Comparison of ENCODE assay signal across 7 mouse cellular contexts in the genomic region with DNA sequence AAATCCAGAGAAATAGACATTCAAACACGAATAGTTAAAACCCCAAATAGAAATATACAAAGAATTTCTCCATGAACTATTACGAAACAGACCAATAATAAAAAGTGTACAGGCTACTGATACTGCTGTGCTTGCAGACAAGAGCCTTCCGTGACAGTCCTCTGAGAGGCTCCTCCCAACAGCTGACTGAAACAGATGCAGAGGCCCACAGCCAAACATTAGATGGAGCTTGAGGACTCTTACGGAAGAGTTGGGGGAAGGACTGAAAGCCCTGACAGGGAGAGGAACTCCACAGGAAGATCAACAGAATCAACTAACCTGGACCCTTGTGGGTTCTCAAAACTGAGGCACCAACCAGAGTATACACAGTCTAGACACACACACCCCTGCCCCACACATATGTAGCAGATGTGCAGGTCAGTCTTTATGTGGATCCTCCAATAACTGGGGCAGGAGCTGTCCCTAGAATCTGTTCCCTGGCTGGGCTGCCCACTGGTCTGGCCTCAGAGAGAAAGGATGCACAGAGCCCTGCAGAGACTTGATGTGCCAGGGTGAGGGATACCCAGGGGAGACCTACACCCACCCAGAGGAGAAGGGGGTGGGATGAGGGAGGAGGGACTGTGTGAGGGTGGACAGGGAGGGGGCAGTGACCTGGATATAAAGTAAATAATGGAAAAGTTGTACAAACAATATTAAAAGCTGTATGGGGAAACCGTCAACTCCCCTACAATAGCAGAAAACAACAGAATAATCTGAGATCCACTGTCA. TPM values are rescaled to one million over a fixed set of nuclear protein-coding genes. Genes with fewer than 3 reads are reported as not detected.
A peak's percentile ranks its signal among the peaks of the same experiment; 100 is the strongest.
DNase-seq lines count a peak whose midpoint lies in the region; ATAC-seq and TF ChIP-seq lines count a peak whose summit lies in the region.

No protein-coding gene starts in this region.

- H3K36me3 ChIP-seq in intestine, embryonic 15.5 days = no peaks in the 10 kb centered on the region
- peaks cover 6% of the 10 kb centered on the region; the same call in 1 of the 2 replicates for H3K36me3 ChIP-seq in intestine, postnatal 0 days (ENCODE audit: control insufficient read depth, insufficient read depth)
- H3K36me3 ChIP-seq in midbrain, embryonic 15.5 days (replicated peaks) = no peaks in the 10 kb centered on the region
- H3K36me3 ChIP-seq in midbrain, embryonic 14.5 days (ENCODE audit: control insufficient read depth, insufficient read depth, low read length) = 0 out of 2 replicates have a peak, but pooled peaks cover 3% of the 10 kb centered on the region
- H3K36me3 ChIP-seq in stomach, postnatal 0 days (ENCODE audit: control insufficient read depth, insufficient read depth, low read length) = no peaks in the 10 kb centered on the region

- H3K4me1 ChIP-seq in intestine, embryonic 15.5 days (replicated peaks) = no peaks in the 10 kb centered on the region
- H3K4me1 ChIP-seq in intestine, postnatal 0 days (replicated peaks; ENCODE audit: control insufficient read depth, insufficient read depth, low read length) = no peaks in the 10 kb centered on the region; the same call in 1 of the 2 replicates
- H3K4me1 ChIP-seq in midbrain, embryonic 15.5 days = no peaks in the 10 kb centered on the region
- H3K4me1 ChIP-seq in midbrain, embryonic 14.5 days (ENCODE audit: control insufficient read depth, insufficient read depth, low read length) = no peaks in the 10 kb centered on the region
- H3K4me1 ChIP-seq in stomach, postnatal 0 days (replicated peaks; ENCODE audit: control insufficient read depth, insufficient read depth) = no peaks in the 10 kb centered on the region

- no peaks in the 10 kb centered on the region for H3K27me3 ChIP-seq in intestine, embryonic 15.5 days (replicated peaks)
- H3K27me3 ChIP-seq in intestine, postnatal 0 days (replicated peaks; ENCODE audit: control insufficient read depth, insufficient read depth, low read length) = no peaks in the 10 kb centered on the region
- H3K27me3 ChIP-seq in midbrain, embryonic 15.5 days (replicated peaks) = no peaks in the 10 kb centered on the region
- no peaks in the 10 kb centered on the region for H3K27me3 ChIP-seq in midbrain, embryonic 14.5 days (ENCODE audit: control insufficient read depth, insufficient read depth, low read length)
- no peaks in the 10 kb centered on the region for H3K27me3 ChIP-seq in stomach, postnatal 0 days (ENCODE audit: control insufficient read depth, insufficient read depth, low read length)

- intact Hi-C loops in heart, postnatal 10 days (cut with DNase I) = no loop called here

- no peak for DNase-seq in midbrain, embryonic 14.5 days
- DNase-seq in heart, postnatal 10 days = peak; percentile 50 to 53
- no peak for DNase-seq in stomach, postnatal 0 days (ENCODE audit: low spot score)
- no peak for DNase-seq in thymus, postnatal 4 days

- no peak for TF ChIP-seq CTCF in intestine, postnatal 0 days (IDR thresholded peaks at IDR 0.05; ENCODE audit: low read depth)
- TF ChIP-seq CTCF in stomach, postnatal 0 days (IDR thresholded peaks at IDR 0.05; ENCODE audit: low read depth) = no peak

- peak; percentile 49; the same call in 1 of the 2 replicates for ATAC-seq in intestine, embryonic 15.5 days
- ATAC-seq in intestine, postnatal 0 days = no peak; the same call in 1 of the 2 replicates
- 0 out of 2 replicates have a peak, but pooled peaks have one; percentile 29 for ATAC-seq in midbrain, embryonic 15.5 days (replicated peaks)
- no peak for ATAC-seq in midbrain, embryonic 14.5 days (ENCODE audit: low FRiP score, low TSS enrichment)
- ATAC-seq in stomach, postnatal 0 days (ENCODE audit: low FRiP score, low TSS enrichment) = peak; percentile 53

- no peak overlapping the region for H3K27ac ChIP-seq in intestine, embryonic 15.5 days
- no peak overlapping the region for H3K27ac ChIP-seq in intestine, postnatal 0 days (ENCODE audit: low read depth, low read length)
- H3K27ac ChIP-seq in midbrain, embryonic 15.5 days = no peak overlapping the region
- H3K27ac ChIP-seq in midbrain, embryonic 14.5 days (replicated peaks; ENCODE audit: low read depth, low read length) = no peak overlapping the region
- H3K27ac ChIP-seq in stomach, postnatal 0 days (replicated peaks) = no peak overlapping the region

- H3K4me2 ChIP-seq in intestine, embryonic 15.5 days (replicated peaks) = no peak overlapping the region
- H3K4me2 ChIP-seq in intestine, postnatal 0 days (replicated peaks; ENCODE audit: low read depth) = no peak overlapping the region
- no peak overlapping the region for H3K4me2 ChIP-seq in midbrain, embryonic 15.5 days
- H3K4me2 ChIP-seq in midbrain, embryonic 14.5 days (ENCODE audit: low read length) = no peak overlapping the region
- H3K4me2 ChIP-seq in stomach, postnatal 0 days (replicated peaks; ENCODE audit: low read depth) = no peak overlapping the region

- no peaks in the 10 kb centered on the region for H3K9me3 ChIP-seq in intestine, embryonic 15.5 days
- H3K9me3 ChIP-seq in intestine, postnatal 0 days (ENCODE audit: control insufficient read depth) = no peaks in the 10 kb centered on the region
- no peaks in the 10 kb centered on the region for H3K9me3 ChIP-seq in midbrain, embryonic 15.5 days
- no peaks in the 10 kb centered on the region for H3K9me3 ChIP-seq in midbrain, embryonic 14.5 days (ENCODE audit: control insufficient read depth, low read length)
- H3K9me3 ChIP-seq in stomach, postnatal 0 days (ENCODE audit: control insufficient read depth, low read length) = no peaks in the 10 kb centered on the region

- no peak for TF ChIP-seq EP300 in stomach, postnatal 0 days (optimal IDR thresholded peaks at IDR 0.05)

- H3K9ac ChIP-seq in intestine, embryonic 15.5 days = no peak overlapping the region
- no peak overlapping the region for H3K9ac ChIP-seq in intestine, postnatal 0 days (ENCODE audit: low read depth, low read length)
- H3K9ac ChIP-seq in midbrain, embryonic 15.5 days = no peak overlapping the region
- H3K9ac ChIP-seq in midbrain, embryonic 14.5 days (replicated peaks; ENCODE audit: low read length) = no peak overlapping the region
- no peak overlapping the region for H3K9ac ChIP-seq in stomach, postnatal 0 days (ENCODE audit: low read length)

- WGBS in intestine, embryonic 15.5 days = 76% methylated on average over 5 of the region's 5 CpGs
- WGBS in intestine, postnatal 0 days = 61% methylated on average over 5 of the region's 5 CpGs
- 90% methylated on average over 5 of the region's 5 CpGs for WGBS in midbrain, embryonic 15.5 days
- 92% methylated on average over 5 of the region's 5 CpGs for WGBS in midbrain, embryonic 14.5 days
- WGBS in stomach, postnatal 0 days = 71% methylated on average over 5 of the region's 5 CpGs

- no peak overlapping the region for H3K4me3 ChIP-seq in intestine, embryonic 15.5 days (replicated peaks)
- H3K4me3 ChIP-seq in intestine, postnatal 0 days (ENCODE audit: low read depth, low read length) = no peak overlapping the region
- no peak overlapping the region for H3K4me3 ChIP-seq in midbrain, embryonic 15.5 days
- no peak overlapping the region for H3K4me3 ChIP-seq in midbrain, embryonic 14.5 days (replicated peaks; ENCODE audit: low read depth, low read length)
- H3K4me3 ChIP-seq in stomach, postnatal 0 days (ENCODE audit: low read depth, low read length) = no peak overlapping the region

RNA-seq across cellular contexts. Expression of a gene that starts 46.9 kb away (rescaled TPM):
- not detected in 2 replicates for polyA plus RNA-seq in intestine, embryonic 15.5 days (2015; fragmentation: Nextera tagmentation; extraction: Ambion mirVana)
- not detected in 2 replicates for polyA plus RNA-seq in intestine, postnatal 0 days (2015; fragmentation: Nextera tagmentation; extraction: Ambion mirVana)
- polyA plus RNA-seq in midbrain, embryonic 15.5 days (2015; fragmentation: Nextera tagmentation; extraction: Ambion mirVana) = 0.08 and 0.12 TPM in 2 replicates
- polyA plus RNA-seq in midbrain, embryonic 14.5 days (2014; fragmentation: Nextera tagmentation; extraction: Ambion mirVana) = 0.11 and 0.16 TPM in 2 replicates
- under 1 TPM in 1 of 2 experiments, not detected in 1; 0.41 TPM for total RNA-seq in heart, postnatal 10 days (2021)
- polyA plus RNA-seq in stomach, postnatal 0 days (2015; fragmentation: Nextera tagmentation; extraction: Ambion mirVana) = 2.6 and 3.2 TPM in 2 replicates

Comparison
In these comparisons a context has a peak if more than half of its experiments do, and no peak if none do; other contexts are left out.
1. ATAC-seq: peak in intestine, embryonic 15.5 days (single experiment), midbrain, embryonic 15.5 days (single experiment) and stomach, postnatal 0 days (single experiment); none in intestine, postnatal 0 days (single experiment) and midbrain, embryonic 14.5 days (single experiment).
2. DNase-seq: peak in heart, postnatal 10 days (2 of 2); none in midbrain, embryonic 14.5 days (single experiment), stomach, postnatal 0 days (single experiment) and thymus, postnatal 4 days (single experiment).